Mouse (Mus musculus): ENCODE results near the gene Actl7a.

DNA sequence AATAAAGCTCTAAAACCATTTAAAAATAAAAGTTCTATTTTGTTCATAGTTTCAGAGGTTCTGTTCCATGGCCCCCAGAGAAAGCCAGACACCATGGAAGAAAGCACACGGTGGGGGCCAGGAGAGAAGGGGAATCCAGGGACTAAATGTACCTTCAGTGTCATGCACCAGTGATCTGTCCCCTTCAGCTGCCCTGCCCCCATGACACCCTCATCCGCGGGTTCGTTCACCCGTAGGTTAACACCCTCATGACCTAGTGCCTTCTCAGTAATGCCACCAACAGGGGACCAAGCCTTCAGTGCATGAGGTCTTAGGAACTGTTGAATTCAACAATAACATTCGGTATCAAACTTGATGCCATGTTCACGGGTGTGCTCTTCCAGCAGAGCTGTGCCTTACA, 46.8 kb upstream of the Actl7a start:
- no peak for TF ChIP-seq ZMIZ1 (IDR thresholded peaks at IDR 0.05; ENCODE audit: low read depth, low read length)
- TF ChIP-seq SIN3A (IDR thresholded peaks at IDR 0.05; ENCODE audit: low read length), result no peak
- no peak for TF ChIP-seq CTCF (IDR thresholded peaks at IDR 0.05 in 2 of 3, conservative IDR thresholded peaks at IDR 0.05 in 1 of 3; ENCODE audit: control insufficient read depth in 1 of 3, insufficient read depth in 1 of 3, low read depth in 2 of 3, low read length in 3 of 3, poor library complexity in 1 of 3, severe bottlenecking in 1 of 3)
- no peak for TF ChIP-seq ZNF384 (IDR thresholded peaks at IDR 0.05; ENCODE audit: low read depth, low read length)
- no peak for TF ChIP-seq SMC3 (IDR thresholded peaks at IDR 0.05; ENCODE audit: low read depth, low read length)
